Mouse (Mus musculus) adrenal gland, postnatal 25 days (tissue): ENCODE measurements at regions not wholly inside any gene's neighbourhood (a gene's known extent, or its start where the extent isn't known, plus 50 kb on each side); places are given as distances from the start of the nearest gene placed in this dataset.
A peak's percentile ranks its signal among the peaks of the same experiment; 100 is the strongest.

Experiments
- DNase-seq: peaks from one replicate; pipeline ENCODE4 v3.0.0; 2021; ENCODE audit warnings: mixed read lengths

DNA sequence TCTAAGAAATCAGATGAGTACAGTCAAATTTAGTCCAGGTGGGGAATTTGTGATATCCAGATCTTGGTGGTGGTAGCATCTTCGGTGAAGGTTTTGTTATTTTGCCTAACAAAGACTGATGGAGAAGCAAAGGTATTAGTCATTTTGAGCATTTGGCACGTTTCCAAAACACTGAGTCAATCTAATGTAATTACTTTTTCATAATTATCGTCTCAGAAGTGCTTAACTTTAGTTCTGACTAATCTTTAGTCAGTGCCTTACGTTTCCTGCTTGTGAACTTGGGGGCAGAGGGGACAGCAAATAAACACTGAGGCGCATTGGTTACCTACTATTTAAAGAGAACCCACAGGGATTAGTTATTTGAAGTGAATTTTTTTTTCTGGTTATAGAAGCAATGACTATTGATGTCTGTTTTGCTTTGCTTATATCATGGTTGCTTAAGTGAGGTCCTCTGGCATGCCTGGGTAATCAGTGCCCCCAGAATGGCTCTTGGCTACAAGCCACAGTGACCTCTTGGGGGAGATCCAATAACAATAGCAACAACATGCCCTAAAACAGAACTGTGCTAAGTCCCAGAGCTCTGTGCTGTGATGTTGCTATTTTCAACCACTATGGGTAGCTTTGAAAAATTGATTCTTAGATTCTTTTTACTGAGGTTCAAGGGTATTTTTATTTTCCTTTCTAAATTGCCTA, 275.1 kb downstream of the Gpat3 start:
- no peak for DNase-seq

DNA sequence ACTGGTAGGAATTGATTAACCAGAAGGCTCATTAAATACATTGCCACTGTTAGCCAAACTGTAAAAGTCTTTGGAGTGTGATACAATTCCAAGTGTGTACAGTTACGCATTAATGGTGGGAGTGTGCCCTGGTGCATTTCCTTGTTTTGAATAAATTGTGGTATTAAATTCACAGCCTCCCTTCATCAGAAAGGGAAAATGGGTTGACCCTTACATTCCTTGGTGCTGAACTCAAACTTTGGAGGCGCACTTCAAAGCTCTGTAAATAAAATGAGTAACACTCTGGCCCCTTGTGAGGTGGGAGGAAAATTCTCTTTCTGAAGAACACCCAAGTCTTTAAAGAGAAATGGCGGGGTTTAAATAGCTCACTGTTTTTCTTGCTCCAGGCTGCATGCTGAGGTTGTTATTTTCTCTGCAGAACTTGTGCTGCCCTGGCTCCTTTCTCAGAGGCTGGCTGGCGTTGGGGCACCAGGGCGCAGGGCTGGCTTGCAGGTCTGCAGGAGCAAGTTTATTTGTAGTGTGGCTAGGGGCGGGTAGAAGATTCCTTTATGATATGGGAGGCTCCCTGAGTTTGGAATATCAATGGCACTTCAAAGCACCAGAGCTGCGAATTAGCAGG, 266.7 kb downstream of the Gpat3 start:
- no peak for DNase-seq

DNA sequence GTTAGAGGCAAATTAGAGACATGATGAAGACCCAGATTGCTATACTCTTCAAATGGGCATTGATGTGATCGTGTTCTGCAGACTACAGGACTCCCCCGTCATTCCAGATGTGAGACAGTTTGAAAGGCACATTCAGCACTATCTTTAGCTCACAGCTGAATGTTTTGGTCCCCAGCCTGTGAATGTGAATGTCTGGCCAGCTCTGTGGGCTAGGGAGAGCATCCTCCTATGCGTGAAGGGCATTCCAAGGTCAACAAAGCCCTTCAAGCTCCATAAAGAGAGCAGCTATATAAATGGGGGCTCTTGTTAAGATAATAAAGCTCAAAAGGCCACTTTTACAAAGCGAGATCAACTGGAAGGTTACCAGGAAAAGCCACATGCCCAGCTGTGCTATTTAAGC, 266.1 kb downstream of the Gpat3 start:
- DNase-seq: no peak

DNA sequence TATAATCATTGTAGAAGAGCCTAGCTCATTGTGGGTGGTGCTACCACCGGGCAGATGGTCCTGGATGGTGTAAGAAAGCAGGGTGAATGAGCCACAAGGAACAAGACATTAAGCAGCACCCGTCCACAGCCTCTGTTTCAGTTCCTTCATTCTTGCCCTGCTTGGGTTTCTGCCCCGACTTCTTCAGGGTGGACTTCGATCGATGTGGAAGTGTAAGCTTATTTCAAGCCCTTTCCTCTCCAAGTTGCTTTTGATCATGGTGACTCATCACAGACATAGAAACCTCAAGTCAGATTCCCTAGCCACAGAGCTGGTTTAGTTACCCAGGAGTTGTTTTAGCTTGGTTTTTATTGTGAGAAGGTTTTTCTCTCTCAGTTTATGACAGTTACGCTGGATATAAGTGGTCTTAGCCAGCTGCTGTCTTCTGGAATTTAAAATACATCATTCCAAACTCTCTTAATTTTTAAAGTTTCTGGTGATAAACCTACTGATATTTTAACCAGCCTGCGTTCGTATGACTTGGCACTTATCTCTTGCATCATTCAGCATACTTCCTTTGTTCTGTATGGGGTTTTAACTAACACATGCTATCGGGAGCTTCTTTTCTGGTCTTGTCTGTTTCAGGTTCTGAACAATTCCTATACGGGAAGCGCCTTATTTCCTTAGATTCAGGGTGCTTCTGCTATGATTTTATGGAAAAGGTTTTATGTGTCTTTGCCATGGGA, 255.6 kb downstream of the Gpat3 start:
- DNase-seq: no peak

DNA sequence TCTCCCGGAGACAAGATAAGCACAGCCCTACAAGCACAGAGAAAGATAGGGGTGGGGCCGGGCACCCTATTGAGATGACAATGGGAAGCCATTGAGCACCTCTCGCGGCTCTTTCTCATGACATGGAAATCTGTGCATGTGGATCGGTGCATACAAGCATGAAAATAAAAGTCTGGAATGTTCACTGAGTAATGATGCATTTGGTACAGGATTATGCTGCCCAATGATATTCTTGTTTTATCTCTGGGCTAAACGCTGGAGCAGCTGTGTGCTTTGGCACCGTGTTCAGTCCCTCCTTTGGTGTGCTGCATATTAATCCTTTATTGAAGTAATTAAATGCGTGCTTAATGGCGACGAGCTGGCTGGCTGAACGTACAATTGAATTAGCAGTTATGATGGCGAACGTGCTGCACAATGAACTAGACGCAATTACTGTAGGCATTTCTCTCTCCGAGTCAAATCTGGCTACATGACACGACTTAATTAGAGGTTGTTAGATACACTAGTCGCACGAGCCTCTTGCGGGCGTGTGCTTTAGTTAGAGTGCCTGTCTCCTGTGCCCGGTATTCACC, 245.6 kb downstream of the Gpat3 start:
- DNase-seq: no peak

DNA sequence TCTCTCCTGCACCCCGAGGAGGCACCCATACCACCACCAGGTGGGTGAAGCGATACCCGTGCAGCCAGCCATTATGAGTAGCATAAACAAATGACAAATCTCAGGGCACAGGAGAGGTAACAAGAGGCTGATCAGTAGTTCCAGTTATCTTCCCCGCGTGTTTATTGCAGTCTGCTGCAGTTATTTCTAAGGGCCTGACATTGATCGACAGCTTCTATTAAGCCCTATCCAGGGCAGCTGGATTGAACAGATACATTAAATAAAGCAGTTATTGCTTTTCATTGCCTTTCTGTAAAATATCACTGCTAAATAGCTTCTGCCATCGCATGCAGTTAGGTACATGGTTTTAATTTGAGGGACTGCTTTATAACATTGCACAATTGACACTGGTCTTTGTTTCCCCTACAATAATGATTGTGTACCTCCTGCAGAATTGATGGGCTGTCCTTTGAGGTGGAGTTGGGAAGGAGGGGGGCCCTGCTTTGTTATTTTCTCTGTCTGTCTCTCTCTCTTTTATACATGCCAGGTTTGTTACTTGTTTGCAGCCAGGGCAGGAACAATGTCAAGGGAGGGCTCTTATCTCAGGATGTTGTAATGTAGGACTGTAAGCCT, 245.0 kb downstream of the Gpat3 start:
- DNase-seq: no peak

DNA sequence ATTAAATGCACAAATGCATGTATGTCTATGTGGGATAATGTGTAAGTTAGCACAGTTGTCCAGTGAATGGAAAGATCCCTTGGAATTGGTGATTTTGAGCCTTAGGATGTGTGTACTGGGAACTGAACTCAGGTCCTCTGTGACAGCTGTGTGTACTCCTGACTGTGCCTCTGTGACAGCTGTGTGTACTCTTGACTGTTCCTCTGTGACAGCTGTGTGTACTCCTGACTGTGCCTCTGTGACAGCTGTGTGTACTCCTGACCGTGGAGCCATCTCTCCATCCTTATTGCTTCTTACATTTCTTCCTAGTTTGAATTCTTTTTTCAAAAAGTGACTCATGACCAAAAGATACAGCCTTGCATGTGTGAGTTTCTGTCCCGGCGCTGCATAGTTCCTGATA, 239.7 kb downstream of the Gpat3 start:
- DNase-seq: no peak

DNA sequence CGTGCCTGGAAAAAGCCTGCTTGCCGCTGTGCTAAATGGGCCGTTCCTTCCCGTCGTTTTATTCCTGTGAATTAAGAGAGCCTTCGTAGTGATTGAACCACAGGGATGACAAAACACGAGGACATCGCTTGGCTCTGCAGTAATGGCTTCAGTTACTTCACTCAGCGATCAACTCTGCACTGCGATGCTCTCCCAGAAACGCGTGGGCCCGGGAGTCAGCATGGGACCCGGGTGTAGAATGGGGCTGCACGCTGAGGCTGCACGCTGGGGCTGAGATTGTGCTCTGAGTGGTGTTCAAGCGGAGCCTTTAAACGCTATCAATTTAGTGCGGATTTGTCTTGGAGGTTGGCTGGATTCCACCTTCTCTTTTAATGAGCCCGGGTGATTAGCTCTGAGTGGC, 237.1 kb downstream of the Gpat3 start:
- DNase-seq: no peak

DNA sequence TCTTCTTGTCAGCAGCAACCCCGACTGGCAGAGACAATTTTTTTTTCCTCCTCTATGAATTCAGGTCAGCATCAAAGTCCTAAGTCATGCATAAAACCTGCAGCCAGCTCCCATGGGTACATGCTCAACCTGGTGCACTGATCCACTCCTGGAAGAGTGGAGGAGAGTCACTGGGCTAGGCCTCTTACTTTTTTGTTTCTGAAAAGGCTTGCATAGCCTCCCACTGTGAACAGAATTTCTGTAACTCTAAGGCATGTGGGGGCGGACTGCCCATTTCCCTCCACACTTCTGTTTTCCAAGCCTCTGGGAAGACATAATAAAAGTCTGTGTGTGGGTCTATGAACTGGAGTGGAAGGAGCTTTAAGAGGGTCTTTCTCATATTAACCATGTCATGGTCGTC, 218.8 kb downstream of the Gpat3 start:
- DNase-seq: no peak

DNA sequence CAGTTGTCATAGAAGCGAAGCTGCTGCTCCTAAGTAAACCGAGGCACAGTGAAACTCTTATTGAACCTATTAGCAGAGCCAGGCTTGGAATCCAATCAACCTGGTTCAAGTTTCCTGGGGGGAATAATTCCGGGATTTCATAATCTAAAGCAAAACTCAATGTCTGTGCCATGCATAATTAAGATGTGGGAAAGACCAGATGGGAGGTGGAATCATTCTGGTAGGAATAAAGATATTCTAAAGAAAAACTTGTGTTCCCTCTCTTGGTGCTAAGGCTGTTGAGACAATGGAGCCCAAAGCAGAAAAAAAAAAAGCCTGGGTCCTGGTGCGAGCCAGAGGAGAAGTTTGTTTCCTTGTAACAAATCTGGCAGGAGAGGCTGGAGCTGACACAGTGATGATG, 217.7 kb downstream of the Gpat3 start:
- no peak for DNase-seq

DNA sequence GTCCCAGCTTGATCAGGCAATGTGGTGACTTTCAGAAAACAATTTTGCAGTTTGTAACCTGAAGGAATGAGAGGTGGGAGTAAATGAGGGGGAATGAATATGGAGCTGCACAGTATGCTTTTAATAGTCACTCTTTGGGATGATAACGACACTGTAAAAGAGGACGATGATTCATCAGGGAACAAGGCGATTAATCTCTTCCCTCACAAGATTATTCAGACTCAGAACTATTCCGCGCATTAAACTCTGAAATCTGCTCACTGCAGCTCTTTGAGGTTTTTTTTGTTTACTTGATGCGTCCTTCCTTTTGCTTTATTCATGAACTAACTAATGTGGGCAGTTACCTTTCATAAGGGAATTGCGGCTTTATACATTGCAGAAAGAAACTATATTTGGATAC, 206.1 kb downstream of the Gpat3 start:
- no peak for DNase-seq

DNA sequence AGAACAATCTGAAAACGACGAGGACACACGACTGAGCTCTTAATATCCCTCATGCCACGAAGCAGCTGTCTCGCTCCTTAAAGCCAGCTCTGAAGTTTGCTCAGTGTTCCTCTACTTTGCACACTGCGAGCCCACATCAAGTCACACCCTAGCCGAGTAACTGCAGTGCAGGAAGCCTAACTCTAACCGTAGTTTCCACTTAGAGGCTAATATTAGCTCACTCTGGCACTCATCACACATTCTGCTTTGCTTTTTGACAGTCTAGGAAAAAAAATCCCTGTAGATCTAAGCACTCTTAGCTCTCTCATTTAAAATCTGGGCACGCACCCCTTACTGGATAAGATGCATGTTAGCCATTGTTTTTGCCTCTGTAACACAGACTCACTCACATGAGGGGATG, 195.0 kb downstream of the Gpat3 start:
- DNase-seq: no peak

DNA sequence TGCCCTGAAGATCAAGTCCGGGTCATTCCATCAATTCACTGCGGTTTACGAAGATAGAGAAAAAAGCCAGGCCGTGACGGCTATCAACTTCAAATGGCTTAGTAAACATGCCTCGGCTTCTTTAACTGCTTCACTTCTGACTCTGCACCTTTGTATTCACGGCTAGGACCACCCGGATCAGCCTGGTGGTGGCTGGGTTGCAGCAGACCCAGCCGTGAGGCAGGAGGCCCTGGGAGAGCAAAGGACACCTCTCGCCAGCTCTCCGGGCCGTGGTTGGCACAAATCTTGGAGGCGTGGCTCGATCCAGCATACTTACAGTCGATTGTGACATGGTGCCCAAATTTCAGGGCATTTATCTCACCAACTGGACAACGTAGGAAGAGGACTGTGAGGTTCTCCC, 187.5 kb downstream of the Gpat3 start:
- DNase-seq: no peak

DNA sequence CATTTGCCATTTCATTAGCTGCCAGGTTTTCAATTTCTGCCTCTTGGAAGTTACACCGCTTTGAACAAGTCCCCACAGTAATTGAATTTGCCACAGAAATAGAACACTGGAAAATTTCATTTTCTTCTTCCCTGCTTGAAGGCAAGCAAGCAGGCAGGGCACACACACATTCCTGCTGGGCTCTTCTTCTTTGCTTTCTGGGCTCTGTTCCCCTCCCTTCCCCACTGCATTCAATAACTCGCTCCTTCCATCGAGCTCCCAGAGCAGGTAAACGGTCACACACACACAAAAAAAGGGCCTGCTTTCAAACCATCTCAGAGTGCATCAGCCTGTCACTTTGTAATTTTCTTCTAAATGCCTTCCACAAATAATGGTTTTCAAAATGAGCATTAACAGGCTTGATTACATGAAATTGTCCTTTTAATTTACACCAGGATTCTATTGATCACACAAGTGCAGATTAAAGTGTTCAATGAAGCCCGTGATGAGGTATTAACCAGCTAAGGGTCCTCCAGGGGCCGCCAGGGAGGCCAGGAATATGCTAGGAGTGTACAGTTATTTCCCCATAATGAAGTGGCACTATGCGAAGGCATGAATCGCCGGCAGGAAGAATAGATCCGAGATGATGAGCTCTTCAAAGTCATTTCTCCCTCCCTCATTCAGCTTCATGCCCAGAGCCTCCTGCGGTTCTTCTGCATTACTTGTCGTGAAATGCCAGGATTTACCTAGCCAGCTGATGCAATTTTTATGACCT, 186.8 kb downstream of the Gpat3 start:
- DNase-seq: no peak

DNA sequence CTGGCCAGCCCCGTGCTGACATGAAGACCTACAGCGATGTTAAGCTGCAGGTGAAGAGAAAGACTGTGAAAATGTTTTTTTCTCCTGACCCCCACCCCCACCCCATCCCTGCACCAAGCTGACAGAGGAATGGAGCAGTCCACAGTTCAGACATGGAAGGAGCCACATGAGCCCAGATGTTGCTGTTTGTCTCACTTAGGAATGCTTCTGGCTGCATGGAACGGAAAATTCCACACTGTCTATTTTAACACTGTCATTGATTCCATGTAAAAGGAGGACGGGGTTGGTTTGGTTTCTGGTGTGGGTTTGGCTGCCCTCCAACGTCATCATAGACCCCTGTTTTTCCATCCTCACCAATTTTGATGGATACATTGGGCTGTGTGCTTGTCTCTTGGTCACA, 179.3 kb downstream of the Gpat3 start:
- DNase-seq: no peak

DNA sequence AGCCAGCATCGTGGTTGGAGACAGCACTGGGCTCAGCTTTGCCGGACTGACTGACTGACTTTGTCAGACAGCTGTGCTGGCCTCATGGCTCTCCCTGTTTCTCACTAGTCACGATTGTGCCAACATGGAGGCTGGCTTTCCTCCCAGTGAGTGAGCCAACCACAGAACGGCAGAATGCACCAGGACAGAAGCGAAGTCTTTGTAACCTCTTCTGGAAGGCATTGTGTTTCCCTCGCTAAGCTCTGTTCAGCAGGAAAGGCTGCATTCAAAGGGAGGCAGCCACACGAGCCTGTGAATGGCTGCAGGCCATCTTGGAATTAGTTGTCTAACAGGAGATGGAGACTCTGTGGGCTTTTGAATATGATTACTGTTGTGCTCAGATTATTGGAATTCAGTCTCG, 178.3 kb downstream of the Gpat3 start:
- no peak for DNase-seq

DNA sequence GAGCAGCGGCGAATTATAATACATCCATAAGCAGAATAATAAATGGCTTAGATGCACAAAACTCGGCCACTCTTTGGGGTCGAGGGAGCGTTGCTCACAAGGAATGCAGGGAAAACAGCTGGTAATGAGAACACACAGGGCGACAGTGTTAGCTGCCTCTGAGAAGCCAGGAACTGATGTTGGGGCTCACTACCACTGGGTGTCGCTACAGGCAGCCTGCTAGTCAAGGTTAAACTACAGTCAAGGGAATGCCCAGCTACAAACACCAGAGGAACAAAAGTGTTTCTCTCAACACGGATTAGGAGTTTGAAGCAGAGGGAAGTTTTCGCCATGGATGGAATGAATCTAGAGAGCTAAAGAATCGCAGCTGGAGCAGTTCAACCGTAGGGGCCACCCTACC, 175.3 kb downstream of the Gpat3 start:
- DNase-seq: peak; percentile 54

DNA sequence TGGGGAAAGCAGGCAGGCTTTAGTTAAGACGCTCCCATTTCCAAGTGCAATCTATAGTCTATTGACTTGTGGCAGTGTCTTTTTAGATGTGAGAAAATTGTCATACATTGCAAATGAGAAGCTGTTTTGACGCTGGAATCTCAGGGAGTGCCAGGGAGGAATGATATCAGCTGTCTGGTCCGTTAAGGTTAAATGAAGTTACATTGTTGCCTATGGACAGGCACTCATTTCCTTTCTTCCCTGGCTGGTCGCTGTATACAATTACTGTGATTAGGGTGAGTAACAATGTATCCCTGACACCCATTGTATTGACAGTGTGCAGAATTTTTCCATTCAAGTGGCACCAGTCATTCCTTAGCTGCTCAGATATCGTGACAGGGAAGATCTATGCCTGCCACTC, 168.3 kb downstream of the Gpat3 start:
- no peak for DNase-seq

DNA sequence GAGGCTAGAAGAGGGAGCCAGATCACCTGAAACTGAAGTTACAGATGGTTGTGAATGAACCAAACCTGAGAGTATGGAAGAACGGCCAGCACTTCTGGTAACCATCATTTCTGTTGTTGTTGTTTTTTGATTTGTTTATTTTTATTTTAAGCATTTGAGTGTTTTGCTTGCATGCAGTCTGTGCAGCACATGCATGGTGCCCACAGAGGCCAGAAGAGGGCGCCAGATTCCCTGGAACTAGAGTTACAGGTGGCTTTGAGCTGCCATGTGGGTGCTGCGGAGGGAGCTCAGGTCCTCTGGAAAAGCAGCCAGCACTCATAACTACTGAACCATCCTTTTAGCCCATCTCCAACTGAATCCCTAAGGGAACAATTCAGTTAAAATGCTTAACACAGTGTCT, 159.7 kb downstream of the Gpat3 start:
- DNase-seq: no peak

DNA sequence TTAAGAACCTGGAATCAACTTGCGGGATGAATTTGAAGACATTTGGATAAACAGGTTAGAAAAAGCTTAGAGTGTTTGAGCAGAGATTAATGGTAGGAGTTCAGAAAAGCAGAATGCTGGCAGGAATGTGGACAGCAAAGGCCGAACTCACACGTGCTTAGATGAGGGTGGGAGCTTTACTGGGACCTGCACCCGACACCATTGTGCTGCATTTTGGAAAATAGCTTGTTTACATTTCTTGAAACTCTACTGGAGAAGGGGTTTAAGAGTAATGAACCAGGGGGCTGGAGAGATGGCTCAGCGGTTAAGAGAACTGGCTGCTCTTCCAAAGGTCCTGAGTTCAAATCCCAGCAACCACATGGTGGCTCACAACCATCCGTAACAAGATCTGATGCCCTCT, 154.9 kb downstream of the Gpat3 start:
- DNase-seq: no peak

DNA sequence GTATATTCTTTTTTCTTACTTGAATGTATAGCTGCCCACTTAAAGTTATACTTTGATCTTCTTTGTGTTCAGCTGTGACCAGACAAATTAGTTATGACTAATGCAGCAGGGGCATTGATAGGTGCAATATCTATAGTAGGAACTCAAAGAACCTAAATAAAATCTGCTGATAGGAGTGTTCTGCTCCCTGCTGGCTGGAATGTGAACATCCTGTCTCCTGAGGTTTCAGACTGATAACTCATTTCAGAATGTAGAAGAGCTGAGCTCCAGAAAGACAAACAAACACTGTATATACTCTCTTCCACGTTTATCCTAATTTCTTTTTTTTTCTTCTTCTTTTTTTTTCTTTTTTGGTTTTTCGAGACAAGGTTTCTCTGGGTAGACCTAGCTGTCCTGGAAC, 146.9 kb downstream of the Gpat3 start:
- no peak for DNase-seq

DNA sequence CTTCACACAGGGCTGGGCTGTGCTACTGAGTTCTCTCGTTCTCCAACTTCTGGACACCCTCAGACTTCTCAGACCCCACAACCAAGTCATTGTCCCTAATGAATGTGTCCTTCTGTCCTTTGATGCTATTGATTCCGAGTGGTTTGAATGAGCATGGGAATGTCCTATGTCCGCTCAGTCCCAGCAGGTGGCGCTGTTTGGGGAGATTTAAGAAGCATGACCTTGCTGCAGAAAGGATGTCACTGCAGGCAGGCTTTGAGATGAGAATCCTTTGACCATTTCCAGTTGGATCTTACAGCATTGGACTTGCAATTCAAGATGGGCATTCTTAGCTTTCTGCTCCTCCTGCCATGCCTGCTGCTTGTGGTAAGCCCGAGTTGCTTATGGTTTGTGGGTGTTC, 146.1 kb downstream of the Gpat3 start:
- peak; percentile 59 for DNase-seq
